ENCODE assay signal across 8 mouse cellular contexts in genomic region chr15:9094366-9094750, GRCm38 (mm10). TPM values are rescaled to one million over a fixed set of nuclear protein-coding genes. Genes with fewer than 3 reads are reported as not detected.
DNase-seq lines count a peak whose midpoint lies in the region; ATAC-seq and TF ChIP-seq lines count a peak whose summit lies in the region.

No protein-coding gene starts in this region.

- intact Hi-C loops in left cerebral cortex, postnatal 10 days (cut with DNase I) = no loop called here

- WGBS in heart, embryonic 16.5 days = 12% methylated on average over 13 of the region's 13 CpGs

- peak; percentile 42 for DNase-seq in c-Kit-positive CD71-positive TER-119-positive erythroid progenitor cells, embryonic 14.5 days (ENCODE audit: low spot score)
- peak; percentile 46 to 75 for DNase-seq in left cerebral cortex, postnatal 10 days (ENCODE audit: extremely low spot score in 1 of 2, low spot score in 2 of 2)
- DNase-seq in lung, postnatal 36 days = peak; percentile 74
- peak; percentile 36 for DNase-seq in right cerebral cortex, postnatal 4 days
- no peak for DNase-seq in adrenal gland, postnatal 36 days
- no peak for DNase-seq in T-cell, adult 2 months (ENCODE audit: low spot score)

- peak; percentile 81; the same call in 1 of the 2 replicates for ATAC-seq in heart, embryonic 16.5 days (replicated peaks; ENCODE audit: extremely low read depth, insufficient read depth, low FRiP score)

- no peak for TF ChIP-seq POLR2A in cortical plate, adult 2 months (IDR thresholded peaks at IDR 0.05; ENCODE audit: extremely low read depth, insufficient read depth, low read length)

- H3K9ac ChIP-seq in heart, embryonic 16.5 days (ENCODE audit: low read length) = no peak overlapping the region

- H3K4me3 ChIP-seq in cortical plate, adult 2 months (ENCODE audit: insufficient read depth, low read length) = peak overlapping the region; percentile 3; the same call in 1 of the 2 replicates
- no peak overlapping the region for H3K4me3 ChIP-seq in heart, embryonic 16.5 days (ENCODE audit: low read length)

- H3K4me2 ChIP-seq in heart, embryonic 16.5 days (ENCODE audit: low read depth, low read length) = peak overlapping the region; percentile 6; the same call in 1 of the 2 replicates

- TF ChIP-seq CTCF in cortical plate, adult 2 months (IDR thresholded peaks at IDR 0.05; ENCODE audit: extremely low read depth, insufficient read depth, low read length) = no peak

- H3K27ac ChIP-seq in cortical plate, adult 2 months (ENCODE audit: insufficient read depth, low read length) = no peak overlapping the region
- no peak overlapping the region for H3K27ac ChIP-seq in heart, embryonic 16.5 days (ENCODE audit: low read length)

- no peaks in the 10 kb centered on the region for H3K9me3 ChIP-seq in heart, embryonic 16.5 days (replicated peaks; ENCODE audit: control insufficient read depth, low read length)

- peaks cover 31% of the 10 kb centered on the region for H3K36me3 ChIP-seq in heart, embryonic 16.5 days (ENCODE audit: control insufficient read depth, insufficient read depth)

- H3K27me3 ChIP-seq in heart, embryonic 16.5 days (ENCODE audit: control insufficient read depth, insufficient read depth, low read length) = no peaks in the 10 kb centered on the region

- H3K4me1 ChIP-seq in cortical plate, adult 2 months (ENCODE audit: control insufficient read depth, insufficient read depth, low read length) = no peaks in the 10 kb centered on the region
- H3K4me1 ChIP-seq in heart, embryonic 16.5 days (ENCODE audit: control insufficient read depth, insufficient read depth, low read length) = peaks cover 6% of the 10 kb centered on the region

RNA-seq across cellular contexts. Expression of gene Nadk2, which starts 23.3 kb away (rescaled TPM):
- polyA plus RNA-seq in cortical plate, adult 2 months (2012; rRNA removed) = 41.7 and 54.7 TPM in 2 replicates
- 41.5 and 45.8 TPM in 2 replicates for polyA plus RNA-seq in heart, embryonic 16.5 days (2015; fragmentation: Nextera tagmentation; extraction: Ambion mirVana)
- 10 to 100 TPM; 30.7 to 34.9 TPM for total RNA-seq in left cerebral cortex, postnatal 10 days (2021)
- total RNA-seq in adrenal gland, postnatal 36 days (2021) = 10 to 100 TPM; 57.9 to 79.4 TPM

RNA-seq across cellular contexts. Expression of gene Lmbrd2, which starts 46.0 kb away (rescaled TPM):
- 24.1 and 24.5 TPM in 2 replicates for polyA plus RNA-seq in cortical plate, adult 2 months (2012; rRNA removed)
- 1.7 and 2.3 TPM in 2 replicates for polyA plus RNA-seq in heart, embryonic 16.5 days (2015; fragmentation: Nextera tagmentation; extraction: Ambion mirVana)
- total RNA-seq in left cerebral cortex, postnatal 10 days (2021) = 10 to 100 TPM; 60.0 to 63.3 TPM
- total RNA-seq in adrenal gland, postnatal 36 days (2021) = 10 to 100 TPM; 26.9 to 31.0 TPM

Comparison
In these comparisons a context has a peak if more than half of its experiments do, and no peak if none do; other contexts are left out.
1. DNase-seq: peak in c-Kit-positive CD71-positive TER-119-positive erythroid progenitor cells, embryonic 14.5 days (single experiment), left cerebral cortex, postnatal 10 days (2 of 2), lung, postnatal 36 days (single experiment) and right cerebral cortex, postnatal 4 days (single experiment); none in adrenal gland, postnatal 36 days (0 of 2) and T-cell, adult 2 months (single experiment).